Mouse (Mus musculus): Measurements from ENCODE around the gene Erich3.

GRCm38 (mm10) chr3:154628284-154628683 lies 35.4 kb upstream of the Erich3 start:
- no peak for TF ChIP-seq POLR2A (IDR thresholded peaks at IDR 0.05; ENCODE audit: control insufficient read depth in 1 of 2, insufficient read depth in 1 of 2, low read depth in 1 of 2, low read length in 2 of 2, poor library complexity in 1 of 2)
- TF ChIP-seq NELFE (IDR thresholded peaks at IDR 0.05; ENCODE audit: low read depth, low read length): no peak
- TF ChIP-seq MYB (IDR thresholded peaks at IDR 0.05; ENCODE audit: low read depth, low read length): no peak
- no peak for TF ChIP-seq CTCF (IDR thresholded peaks at IDR 0.05 in 2 of 3, conservative IDR thresholded peaks at IDR 0.05 in 1 of 3; ENCODE audit: control insufficient read depth in 1 of 3, insufficient read depth in 1 of 3, low read depth in 2 of 3, low read length in 3 of 3, poor library complexity in 1 of 3, severe bottlenecking in 1 of 3)
- TF ChIP-seq ZMIZ1 (IDR thresholded peaks at IDR 0.05; ENCODE audit: low read depth, low read length): no peak

All from MEL (cell line).